Mouse (Mus musculus): Measurements from ENCODE around the gene Eps15.

Gene Eps15

DNA sequence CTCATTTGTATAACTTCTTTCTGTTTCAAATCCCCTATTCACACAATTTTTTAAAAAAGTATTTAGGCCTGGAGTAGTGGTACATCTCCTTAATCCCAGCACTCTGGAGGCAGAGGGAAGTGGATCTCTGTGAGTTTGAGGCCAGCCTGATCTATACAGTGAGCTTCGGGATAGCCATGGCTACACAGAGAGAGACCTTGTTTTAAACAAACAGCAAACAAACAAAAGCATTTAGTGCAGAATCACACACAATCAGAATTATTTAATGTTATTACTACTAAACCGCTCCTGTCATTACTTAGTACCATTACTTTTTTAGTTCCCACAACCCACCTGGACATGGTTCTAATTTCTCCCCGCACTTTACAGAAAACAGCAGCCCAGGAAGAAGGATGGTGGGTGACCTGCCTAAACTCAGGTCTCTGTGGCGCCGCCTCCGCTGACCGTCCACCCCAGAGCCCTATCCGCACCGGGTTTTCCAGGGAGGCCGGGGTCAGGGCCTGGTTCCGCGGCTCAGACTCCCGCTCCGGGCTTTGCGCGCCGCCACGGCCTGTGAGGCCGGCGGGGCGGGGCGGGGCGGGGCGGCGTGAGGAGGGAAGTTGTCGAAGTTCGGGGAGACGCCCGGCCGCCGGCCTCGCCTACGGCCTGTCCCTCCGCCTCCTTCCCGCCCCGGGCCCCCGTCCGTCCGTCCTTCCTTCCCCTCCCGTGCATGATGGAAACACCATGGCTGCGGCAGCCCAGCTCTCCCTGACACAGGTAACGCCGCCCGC is at the start of gene Eps15:
TSS of gene Eps15 (plus strand) at position 580 of the 770 bp plus-strand sequence.
- peak; percentile 96 for DNase-seq (ENCODE audit: extremely low spot score, low spot score)

DNA sequence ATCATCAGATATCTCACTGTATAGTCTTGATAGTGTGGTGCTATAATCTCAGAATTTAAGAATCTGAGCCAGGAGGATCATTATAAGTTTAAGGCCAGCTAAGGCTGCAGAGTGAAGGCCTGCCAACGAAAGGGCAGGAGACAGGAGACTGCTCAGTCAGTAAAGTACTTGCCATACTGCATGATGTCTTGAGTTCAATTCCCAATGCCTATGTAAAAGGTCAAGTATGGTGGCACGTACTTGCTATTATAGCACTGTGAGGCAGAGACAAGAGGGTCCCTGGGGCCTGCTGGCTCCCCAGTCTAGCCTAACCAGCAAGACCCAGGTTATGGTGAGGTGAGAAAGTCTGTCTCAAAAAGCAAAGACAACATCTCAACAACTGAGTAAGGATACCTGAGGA is 45.9 kb upstream of the Eps15 start, which contains the start of gene Calr4:
TSS of gene Calr4 (plus strand) at position 301 of the 400 bp plus-strand sequence.
- no peak for DNase-seq (ENCODE audit: extremely low spot score, low spot score)

DNA sequence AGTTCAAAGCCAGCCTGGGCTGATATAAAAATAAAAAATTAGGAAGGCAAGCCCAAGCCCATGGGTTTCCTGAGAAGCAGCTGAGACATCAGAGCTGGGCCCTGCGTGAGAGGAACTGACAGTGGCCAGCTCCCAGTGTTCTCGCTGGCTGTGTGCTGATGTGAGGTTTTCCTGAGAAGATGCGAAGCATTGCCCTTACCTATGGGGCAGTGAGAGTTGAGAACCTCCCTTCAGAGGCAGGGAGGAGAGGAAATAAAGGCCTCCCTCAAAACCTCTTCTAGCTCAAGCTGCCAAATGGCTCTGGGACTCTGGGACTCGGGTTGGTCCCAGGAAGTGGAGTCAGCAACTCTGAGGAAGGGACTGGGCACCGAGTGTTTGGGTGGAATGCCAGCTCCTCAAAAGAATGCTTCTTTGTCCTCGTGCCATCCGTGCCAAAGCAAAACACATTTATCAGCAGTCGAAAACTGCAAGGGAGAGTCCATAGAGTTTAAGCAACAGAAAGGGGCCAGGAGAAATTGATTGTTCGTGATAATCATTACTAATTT is 45.2 kb upstream of the Eps15 start:
- no peak for DNase-seq (ENCODE audit: extremely low spot score, low spot score)

DNA sequence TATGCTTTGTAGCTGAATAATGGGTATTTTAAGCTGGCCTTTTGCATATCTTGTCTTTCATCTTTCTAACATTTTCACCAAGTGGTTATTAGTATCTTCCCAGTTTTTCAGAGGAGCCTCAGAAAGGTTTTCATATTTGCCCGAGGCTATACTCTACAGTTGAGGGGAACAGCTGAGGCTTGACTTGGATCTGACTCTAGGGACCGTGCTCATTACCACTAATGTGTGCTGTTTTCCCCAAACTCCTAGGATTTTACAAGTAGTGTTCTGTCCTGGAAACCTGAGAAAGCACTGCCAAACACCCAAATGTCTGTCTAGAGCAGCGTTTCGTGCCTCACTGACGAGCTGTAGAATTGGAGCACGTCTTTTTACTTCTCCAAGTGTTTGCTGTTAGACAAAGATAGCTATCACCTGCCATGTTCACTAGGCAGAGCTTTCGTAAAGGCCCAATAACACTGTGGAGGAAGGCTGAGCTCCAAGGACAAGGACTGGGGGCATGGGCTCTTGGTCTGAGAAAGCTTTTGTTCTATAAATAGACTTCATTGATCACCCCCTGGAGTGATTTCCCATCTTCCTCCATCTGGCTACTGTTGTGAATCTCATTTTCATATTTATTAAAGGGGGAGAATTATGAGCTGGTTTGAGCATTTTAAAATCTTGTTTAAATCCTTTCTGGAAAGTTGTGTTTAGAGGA is 43.7 kb upstream of the Eps15 start:
- DNase-seq (ENCODE audit: extremely low spot score, low spot score) = no peak

DNA sequence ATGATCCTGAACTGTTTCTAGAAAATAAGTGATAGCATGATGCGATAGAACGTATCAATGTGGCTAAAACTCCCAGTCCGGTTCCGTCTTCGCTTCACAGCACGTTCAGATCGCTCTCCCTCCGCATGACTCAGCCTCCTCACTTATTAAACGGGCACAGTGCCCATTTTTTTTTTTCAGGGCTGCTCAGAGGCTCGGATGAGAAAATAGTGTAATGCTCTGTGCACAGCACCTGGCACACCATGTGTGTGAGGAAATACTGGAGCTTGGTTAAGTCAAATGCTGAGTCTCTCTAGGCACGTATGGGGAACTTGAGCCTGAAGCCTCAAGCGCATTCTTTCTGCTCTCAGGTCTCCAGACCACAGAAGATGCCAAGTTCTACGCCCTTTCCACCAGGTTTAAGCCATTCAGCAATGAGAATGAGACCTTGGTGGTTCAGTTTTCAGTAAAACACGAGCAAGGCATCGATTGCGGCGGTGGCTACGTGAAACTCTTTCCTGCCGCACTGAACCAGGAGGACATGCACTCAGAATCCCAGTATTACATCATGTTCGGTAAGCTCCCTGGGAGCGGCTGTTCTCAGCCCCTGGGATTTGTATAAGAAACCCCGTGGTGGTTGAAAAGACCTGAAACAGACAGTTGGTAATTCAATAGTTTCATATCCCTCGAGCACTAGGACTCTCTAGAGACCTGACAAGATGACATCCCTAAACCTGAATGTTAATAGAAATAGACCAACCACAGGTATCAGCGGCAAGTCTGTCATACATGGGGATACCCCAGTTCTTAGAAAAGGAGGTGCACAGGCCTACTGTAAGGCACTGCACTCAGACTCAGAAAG is 41.4 kb upstream of the Eps15 start:
- no peak for DNase-seq (ENCODE audit: extremely low spot score, low spot score)

DNA sequence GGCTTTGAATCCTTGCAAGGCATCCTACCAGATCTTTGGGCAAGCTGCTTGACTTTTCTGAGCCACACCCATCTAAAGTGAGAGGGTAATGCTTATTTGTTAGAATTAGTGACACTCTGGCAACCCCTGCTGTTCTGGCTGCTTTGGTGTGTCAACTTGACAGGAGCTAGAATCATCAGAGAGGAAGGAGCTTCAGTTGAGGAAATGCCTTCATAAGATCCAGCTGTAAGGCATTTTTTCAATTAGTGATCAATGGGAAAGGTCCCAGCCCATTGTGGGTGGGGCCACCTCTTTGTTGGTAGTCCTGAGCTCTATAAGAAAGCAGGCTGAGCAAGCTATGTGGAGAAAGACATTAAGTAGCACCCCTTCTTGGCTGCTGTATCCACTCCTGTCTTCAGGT is 38.8 kb upstream of the Eps15 start:
- DNase-seq (ENCODE audit: extremely low spot score, low spot score) = no peak

DNA sequence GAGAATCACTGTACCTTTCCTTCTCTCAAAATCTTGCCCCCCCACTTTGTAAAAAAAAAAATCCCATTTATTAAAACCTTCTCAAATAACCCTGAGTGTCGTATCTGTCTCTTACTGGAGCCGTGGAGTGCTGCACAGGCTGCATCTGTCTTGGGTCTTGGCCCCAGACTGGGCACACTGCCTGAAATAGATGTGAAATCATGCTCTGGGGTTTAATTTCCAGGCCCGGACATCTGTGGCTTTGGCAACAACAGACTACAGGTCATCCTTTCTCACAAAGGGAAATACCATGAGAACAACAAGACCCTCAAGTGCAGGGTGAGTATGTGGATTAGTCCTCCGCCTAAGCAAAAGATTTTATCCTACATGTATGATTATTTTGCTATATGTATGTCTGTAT is 38.1 kb upstream of the Eps15 start:
- DNase-seq (ENCODE audit: extremely low spot score, low spot score) = no peak

DNA sequence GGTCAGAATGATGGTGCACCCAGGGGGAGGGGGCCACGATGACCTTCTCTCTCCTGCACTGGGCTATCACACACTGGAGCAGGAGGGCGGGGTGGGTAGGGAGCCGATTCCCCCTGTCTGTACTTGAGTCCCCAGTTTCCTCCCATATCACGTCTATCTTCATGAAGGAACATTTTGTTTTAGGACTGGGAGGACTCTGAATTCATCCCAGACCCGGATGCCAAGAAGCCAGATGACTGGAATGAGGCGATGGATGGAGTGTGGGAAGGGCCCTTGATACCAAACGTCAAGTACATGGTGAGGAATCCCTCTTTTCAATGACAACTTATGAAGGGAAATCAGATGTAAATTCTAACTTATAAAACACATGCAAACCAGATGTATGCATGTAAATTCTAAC is 35.6 kb upstream of the Eps15 start:
- no peak for DNase-seq (ENCODE audit: extremely low spot score, low spot score)

DNA sequence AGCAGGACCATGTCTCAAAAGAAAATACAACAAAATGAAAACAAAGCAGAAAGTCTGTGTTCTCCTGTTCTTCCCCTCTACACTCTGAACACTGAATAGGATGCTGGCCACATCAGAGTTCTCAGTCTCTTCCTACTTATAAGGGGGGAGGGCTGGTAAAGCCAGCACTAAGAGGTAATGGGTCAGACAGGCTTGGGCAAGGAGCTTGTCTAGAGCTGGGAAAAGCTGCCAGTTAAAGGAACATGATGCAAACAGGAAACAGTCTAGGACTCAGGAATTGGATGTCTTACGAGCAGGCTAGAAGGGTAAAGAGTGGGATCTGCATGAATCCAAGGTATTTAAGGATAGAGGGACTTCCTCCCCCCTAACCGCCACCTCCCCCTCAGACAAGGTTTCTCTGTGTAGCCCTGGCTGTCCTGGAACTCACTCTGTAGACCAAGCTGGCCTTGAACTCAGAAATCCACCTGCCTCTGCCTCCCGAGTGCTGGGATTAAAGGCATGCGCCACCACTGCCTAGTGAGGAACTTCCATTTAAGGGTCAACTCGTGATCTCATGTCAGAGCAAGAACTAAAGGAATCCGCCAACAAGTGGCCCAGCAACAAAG is 35.0 kb upstream of the Eps15 start:
- DNase-seq (ENCODE audit: extremely low spot score, low spot score) = no peak

DNA sequence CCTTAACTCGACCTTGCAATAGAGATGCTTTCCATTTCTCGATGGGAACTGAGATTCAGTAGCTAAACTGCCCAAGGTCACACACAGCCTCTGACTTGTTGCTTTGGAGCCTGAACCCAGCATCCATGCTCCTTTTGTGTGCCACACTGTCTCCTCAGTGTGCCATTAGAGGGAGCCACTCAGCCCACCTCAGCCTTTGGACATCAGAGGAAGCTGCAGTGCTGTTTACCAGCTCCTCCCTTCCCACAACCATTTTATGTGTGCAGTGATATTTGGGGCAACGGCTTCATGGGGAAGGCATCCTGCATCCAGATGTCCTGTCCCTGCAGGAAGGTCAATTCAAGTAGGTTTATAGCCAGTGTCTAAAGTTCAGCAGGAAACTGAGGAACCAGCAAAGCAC is 28.5 kb upstream of the Eps15 start:
- DNase-seq (ENCODE audit: extremely low spot score, low spot score) = no peak

DNA sequence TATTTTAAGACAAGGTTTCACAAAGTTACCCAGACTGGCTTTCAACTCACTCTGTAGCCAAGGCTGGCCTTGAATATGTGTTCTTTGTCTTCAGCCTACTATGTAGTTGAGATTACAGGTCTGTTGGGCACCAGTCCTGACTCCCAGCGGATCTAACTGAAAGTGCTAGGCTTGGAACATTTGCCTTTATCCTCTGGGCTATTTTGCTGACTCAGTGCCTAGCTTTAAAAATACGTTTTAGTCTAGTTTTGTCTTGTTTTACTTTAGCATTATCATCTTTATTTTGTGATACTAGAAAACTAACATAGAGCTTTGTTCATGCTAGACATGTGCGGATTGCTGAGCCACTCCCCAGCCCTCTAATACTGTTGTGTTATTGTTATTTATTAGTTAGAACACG is 27.9 kb upstream of the Eps15 start:
- DNase-seq (ENCODE audit: extremely low spot score, low spot score) = no peak

DNA sequence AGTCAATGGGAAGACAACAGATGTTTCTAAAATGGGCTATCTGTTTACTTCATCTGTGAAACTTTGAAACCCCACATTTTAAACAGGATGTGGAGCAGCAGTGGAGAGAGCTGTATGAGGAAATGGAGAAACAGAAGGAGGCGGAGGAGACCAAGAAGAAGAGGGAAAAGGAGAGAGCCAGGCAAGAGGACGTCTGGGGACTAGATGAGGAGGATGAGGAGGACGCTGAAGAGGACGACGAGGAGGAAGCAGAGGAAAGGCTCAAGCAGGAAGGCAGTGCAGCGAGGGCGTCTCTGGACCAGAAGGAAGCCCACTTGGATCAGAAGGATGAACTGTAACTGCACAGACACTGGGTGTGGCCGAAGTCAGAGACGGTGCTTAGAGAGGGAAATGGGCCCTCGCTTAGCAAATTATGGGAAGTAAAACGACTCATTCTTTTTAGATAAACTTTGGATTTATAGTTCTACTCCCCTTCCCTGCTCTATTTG is 26.4 kb upstream of the Eps15 start:
- no peak for DNase-seq (ENCODE audit: extremely low spot score, low spot score)

DNA sequence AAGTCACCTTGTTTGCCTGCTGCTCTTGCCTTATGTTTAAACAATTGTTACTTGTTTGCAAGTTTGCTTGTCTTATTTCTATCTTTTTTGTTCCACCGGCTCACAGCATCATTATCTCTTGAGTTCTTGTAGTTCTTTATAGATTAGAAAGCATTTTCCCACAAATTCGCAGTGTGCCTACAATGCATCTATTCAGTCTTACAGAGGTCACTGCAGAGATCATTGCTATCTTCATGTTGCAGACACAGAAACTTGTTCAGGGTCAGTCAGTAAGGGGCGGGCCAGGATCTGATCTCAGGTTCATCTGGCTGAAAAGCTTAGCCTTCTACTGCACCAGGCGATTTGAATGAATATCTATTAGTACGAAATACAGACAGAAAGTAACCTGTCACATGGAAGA is 25.6 kb upstream of the Eps15 start:
- no peak for DNase-seq (ENCODE audit: extremely low spot score, low spot score)

DNA sequence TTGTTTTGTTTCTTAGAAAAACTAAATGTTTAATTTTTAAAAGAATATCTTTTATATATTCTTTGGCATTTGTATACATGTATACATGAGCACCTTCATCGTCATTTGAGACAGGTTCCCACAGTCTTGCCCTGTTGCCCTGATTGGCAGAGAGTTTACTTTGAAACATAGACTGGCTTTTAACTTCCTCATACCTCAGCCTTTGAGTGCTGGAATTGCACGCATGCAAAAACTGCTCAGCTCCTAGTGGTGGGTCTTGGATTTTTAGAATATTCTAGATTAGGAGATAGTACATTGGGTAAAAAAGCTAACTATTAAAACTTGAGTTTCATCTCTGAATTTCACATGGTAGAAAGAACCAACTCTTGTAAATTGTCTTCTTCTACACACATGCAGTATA is 24.7 kb upstream of the Eps15 start:
- no peak for DNase-seq (ENCODE audit: extremely low spot score, low spot score)

DNA sequence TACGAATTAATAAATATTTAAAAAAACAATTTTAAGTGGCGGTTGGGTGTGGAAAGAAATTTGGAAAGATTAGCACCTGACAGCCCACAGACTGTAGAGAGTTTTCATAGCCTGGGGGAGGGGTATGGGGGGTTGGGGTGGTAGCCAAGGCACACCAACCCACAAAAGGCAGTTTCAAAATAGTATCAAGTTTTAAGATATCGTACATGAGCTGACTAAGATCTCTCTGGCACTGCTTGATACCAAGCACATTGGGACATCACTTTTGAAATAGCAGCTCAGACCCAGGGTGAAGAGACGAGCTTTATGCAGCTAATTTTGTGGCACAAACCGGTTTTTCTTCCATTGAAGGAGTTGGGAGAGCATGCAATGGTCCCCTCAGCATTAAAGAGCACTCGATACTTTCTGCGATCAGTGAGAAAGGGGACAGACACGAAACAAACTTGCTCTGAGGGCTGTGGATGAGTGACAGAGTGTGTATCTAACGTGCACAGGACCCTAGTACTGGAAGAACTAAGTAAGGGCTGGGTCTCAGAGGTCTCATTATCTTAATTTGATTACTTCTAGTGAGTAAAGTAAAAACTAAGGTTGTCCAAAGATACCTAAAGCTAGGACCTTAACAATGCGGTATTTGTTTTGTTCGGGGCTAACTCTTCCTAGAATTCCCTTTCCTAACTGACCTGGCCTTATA is 24.2 kb upstream of the Eps15 start:
- DNase-seq (ENCODE audit: extremely low spot score, low spot score) = no peak

DNA sequence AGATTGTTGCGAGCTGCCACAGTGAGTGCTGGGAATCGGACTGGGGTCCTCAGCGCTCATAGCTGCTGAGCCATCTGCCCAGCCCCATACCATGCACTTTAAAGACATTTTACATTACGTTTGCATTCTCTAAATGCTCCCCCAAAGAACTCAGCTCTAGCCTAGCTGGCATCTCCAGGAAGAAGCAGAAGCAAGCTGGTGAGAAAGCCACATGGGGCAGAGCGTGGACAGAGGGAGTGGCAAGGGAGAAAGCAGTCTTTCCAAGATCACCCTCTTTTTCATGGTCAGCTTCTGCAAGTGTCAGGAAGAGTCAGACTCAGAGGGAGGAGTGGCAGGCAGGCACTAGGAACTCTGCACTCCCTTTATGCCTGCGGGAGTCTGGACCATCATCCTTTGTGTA is 23.3 kb upstream of the Eps15 start:
- DNase-seq (ENCODE audit: extremely low spot score, low spot score) = no peak

DNA sequence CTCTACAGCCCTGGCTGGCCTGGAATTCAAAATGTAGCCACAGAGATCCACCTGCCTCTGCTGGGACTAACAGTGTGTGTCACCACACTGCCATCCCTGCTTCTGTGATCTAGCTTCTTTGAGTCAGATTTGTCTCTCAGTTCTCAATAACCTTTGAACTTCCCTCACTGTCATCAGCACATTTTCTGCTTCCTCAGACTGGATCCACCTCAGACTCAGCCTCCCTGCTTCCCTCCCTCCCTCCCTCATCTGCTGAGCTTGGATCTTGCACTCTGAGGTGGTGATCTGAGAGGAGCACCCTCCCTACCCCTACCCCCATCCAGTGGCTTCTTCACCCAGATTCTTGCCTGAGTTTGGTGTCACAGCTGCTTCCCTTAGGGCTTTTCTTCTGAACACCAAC is 22.4 kb upstream of the Eps15 start:
- DNase-seq (ENCODE audit: extremely low spot score, low spot score) = no peak

DNA sequence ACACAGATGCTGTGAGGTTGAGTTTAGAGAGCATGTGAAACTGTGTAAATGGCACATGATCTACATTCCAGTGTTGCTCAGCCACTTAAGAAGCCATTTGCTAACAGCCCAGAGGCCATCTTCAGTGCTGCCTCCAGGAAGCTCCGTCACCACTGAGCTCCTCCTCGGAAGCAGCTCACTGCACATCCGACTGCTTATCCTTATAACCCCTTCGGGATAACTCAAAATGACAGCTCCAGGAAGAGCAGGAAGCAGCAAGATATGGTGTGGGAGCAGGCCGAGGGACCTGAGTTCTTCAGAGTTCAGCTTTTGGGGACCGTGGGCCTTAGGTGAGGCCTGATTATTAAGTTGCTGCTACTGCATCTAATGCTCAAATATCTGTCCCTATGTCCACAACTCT is 18.0 kb upstream of the Eps15 start:
- DNase-seq (ENCODE audit: extremely low spot score, low spot score) = no peak

DNA sequence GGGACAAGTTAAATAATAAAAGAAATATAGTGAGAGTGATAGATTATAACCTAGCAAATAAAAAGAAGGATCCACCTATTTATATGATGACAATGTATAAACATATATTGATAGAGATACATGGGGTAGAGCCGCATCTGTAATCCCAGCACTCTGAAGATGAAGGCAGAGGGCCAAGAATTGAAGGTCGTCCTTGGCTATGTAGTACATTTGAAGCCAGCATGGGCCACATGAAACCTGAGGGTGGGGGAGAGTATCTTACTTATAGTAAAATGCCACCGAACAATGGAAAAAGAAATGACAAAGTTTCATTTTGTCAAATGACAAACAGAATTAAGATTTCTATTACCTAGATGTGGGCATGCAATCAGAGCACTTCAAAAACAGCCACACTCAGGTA is 14.0 kb upstream of the Eps15 start:
- DNase-seq (ENCODE audit: extremely low spot score, low spot score) = no peak

DNA sequence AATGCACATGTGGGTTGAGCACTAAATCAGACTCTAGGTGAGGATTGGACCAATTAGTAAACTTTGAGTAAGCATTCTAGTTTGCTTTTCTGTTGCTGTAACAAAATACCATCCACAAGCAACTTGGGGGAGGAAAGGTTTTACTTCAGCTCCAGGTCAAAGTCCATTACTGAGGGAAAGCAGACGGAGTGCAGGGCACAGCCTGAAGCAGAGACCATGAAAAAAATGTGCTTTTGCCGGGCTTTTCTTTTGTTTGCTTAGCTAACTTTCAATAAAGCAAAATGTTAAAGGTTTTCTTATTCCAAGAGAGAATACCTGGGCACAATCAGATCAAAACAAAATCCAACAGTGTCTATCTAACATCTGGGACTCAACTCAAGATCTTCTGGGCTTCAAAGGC is 13.3 kb upstream of the Eps15 start:
- no peak for DNase-seq (ENCODE audit: extremely low spot score, low spot score)

DNA sequence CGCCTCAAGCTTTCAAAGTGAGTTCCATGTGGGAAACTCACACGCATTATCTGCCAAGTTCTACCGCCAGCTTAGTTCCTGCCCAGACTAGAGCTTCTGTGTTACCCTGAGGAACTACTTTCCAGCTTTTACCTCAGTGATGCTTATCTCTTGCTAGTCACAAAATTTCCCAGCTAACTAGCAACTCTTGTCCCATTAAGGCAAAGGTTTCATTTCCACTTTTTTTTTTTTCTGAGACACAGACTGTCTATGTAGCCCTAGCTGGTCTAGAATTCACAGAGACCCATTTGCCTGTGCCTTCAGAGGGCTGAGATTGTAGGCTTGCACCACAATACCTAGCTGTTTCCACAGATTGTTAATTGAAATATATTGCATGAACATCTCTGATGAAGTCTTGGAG is 12.6 kb upstream of the Eps15 start:
- DNase-seq (ENCODE audit: extremely low spot score, low spot score) = no peak
